Mouse (Mus musculus) lung, embryonic 16.5 days (tissue): ENCODE measurements around the gene Myoz2. TPM values are rescaled to one million over a fixed set of nuclear protein-coding genes. Genes with fewer than 3 reads are reported as not detected.

Source experiments
- ATAC-seq: fragments of 200-750 bp; cut with Nextera tagmentation; 2 replicates; pipeline ENCODE4 v1.8.0; 2017; ENCODE audit warnings: low read depth, mild to moderate bottlenecking, moderate library complexity
- H3K27ac ChIP-seq: fragments of 300-500 bp; sonication (generic); 2 replicates; pipeline ENCODE4 v1.5.1; 2014; ENCODE audit warnings: mild to moderate bottlenecking, control low read depth, low read length
- H3K27me3 ChIP-seq: fragments of 300-500 bp; sonication (generic); 2 replicates; pipeline ENCODE4 v1.6.1; 2014; ENCODE audit warnings: low read depth, low read length, mixed read lengths; ENCODE audit not compliant: control insufficient read depth, insufficient read depth
- H3K36me3 ChIP-seq: fragments of 300-500 bp; sonication (generic); 2 replicates; pipeline ENCODE4 v1.6.1; 2014; ENCODE audit warnings: low read length; ENCODE audit not compliant: control insufficient read depth, insufficient read depth
- H3K4me1 ChIP-seq: fragments of 300-500 bp; sonication (generic); replicated peaks from 2 replicates; pipeline ENCODE4 v1.6.1; 2014; ENCODE audit warnings: low read length, mixed read lengths; ENCODE audit not compliant: control insufficient read depth, insufficient read depth
- H3K4me2 ChIP-seq: fragments of 300-500 bp; sonication (generic); 2 replicates; pipeline ENCODE4 v1.6.1; 2014; ENCODE audit warnings: low read depth, low read length, control low read depth
- H3K4me3 ChIP-seq: fragments of 300-500 bp; sonication (generic); 2 replicates; pipeline ENCODE4 v1.5.1; 2014; ENCODE audit warnings: mild to moderate bottlenecking, low read length, control low read depth
- H3K9ac ChIP-seq: fragments of 300-500 bp; sonication (generic); 2 replicates; pipeline ENCODE4 v1.6.1; 2014; ENCODE audit warnings: low read length, control low read depth
- H3K9me3 ChIP-seq: fragments of 300-500 bp; sonication (generic); 2 replicates; pipeline ENCODE4 v1.6.1; 2016; ENCODE audit warnings: low read length; ENCODE audit not compliant: control insufficient read depth
- WGBS: fragments of 180-500 bp; shearing (Covaris S2); extraction: QIAGEN DNeasy Blood & Tissue Kit; methylation state at CpG from one replicate; pipeline ENCODE4 v1.1.7; 2014; 5-methylcytosine and 5-hydroxymethylcytosine counted together
- polyA plus RNA-seq: library from polyadenylated mRNA; unstranded; fragments of >200 nt; fragmentation: Nextera tagmentation; extraction: Ambion mirVana; gene quantifications from 2 replicates; pipeline ENCODE4 v1.2.1, GENCODE M21; 2015

The Myoz2 gene
- polyA plus RNA-seq, 1 experiment from 2014 or later, result 6.6 TPM

- WGBS, result 67% methylated on average over 11 of the region's 11 CpGs
Measured at GRCm38 (mm10) chr3:122986906-122987305, 47.9 kb downstream of the Myoz2 start.

GRCm38 (mm10) chr3:122986386-122986785 lies 48.4 kb downstream of the Myoz2 start:
- Histone ChIP-seq H3K4me1 (peaks cover 14% of the 10 kb centered on the region), H3K9me3 (no peaks in the 10 kb centered on the region), H3K27ac (peak overlapping the region; percentile 43), H3K9ac (no peak overlapping the region), H3K36me3 (no peaks in the 10 kb centered on the region), H3K4me3 (no peak overlapping the region), H3K4me2 (no peak overlapping the region), H3K27me3 (no peaks in the 10 kb centered on the region)
- WGBS, result 12% methylated on average over 1 of the region's 1 CpGs
- no peak for ATAC-seq

More at GRCm38 (mm10) chr3:122986906-122987305, 47.9 kb downstream of the Myoz2 start:
- Histone ChIP-seq H3K4me3 (no peak overlapping the region), H3K27ac (no peak overlapping the region), H3K27me3 (no peaks in the 10 kb centered on the region), H3K9ac (no peak overlapping the region), H3K9me3 (no peaks in the 10 kb centered on the region), H3K4me2 (no peak overlapping the region), H3K4me1 (peaks cover 14% of the 10 kb centered on the region), H3K36me3 (no peaks in the 10 kb centered on the region)
- ATAC-seq, result no peak

- WGBS, result 11% methylated on average over 13 of the region's 13 CpGs
- peak overlapping the region; percentile 88 for H3K27ac ChIP-seq
- H3K4me1 ChIP-seq, result peaks cover 14% of the 10 kb centered on the region
- peak overlapping the region; percentile 94 for H3K9ac ChIP-seq
- peak overlapping the region; percentile 72 for H3K4me2 ChIP-seq
- no peaks in the 10 kb centered on the region for H3K36me3 ChIP-seq
- H3K4me3 ChIP-seq, result peak overlapping the region; percentile 94
- no peaks in the 10 kb centered on the region for H3K27me3 ChIP-seq
- H3K9me3 ChIP-seq, result no peaks in the 10 kb centered on the region
- ATAC-seq, result no peak
Measured at GRCm38 (mm10) chr3:122985183-122985944, 49.5 kb downstream of the Myoz2 start.

GRCm38 (mm10) chr3:122984249-122985182 lies 50.3 kb downstream of the Myoz2 start, which contains the start of gene Usp53:
Gene Usp53, minus strand, starts transcription at chr3:122984510.
- 0% methylated on average over 63 of the region's 94 CpGs for WGBS
- Histone ChIP-seq H3K4me2 (peak within 1 kb of the TSS; percentile 72), H3K27me3 (no peaks in the 10 kb centered on the region), H3K4me1 (peaks cover 14% of the 10 kb centered on the region), H3K4me3 (peak within 1 kb of the TSS; percentile 94), H3K27ac (peak within 1 kb of the TSS; percentile 96), H3K9ac (peak within 1 kb of the TSS; percentile 94), H3K9me3 (no peaks in the 10 kb centered on the region), H3K36me3 (no peaks in the 10 kb centered on the region)
- peak; percentile 96 for ATAC-seq

- H3K27ac ChIP-seq, result peak overlapping the region; percentile 96
- H3K4me2 ChIP-seq, result peak overlapping the region; percentile 63
- H3K27me3 ChIP-seq, result no peaks in the 10 kb centered on the region
- no peaks in the 10 kb centered on the region for H3K36me3 ChIP-seq
- peak overlapping the region; percentile 83 for H3K9ac ChIP-seq
- H3K9me3 ChIP-seq, result no peaks in the 10 kb centered on the region
- ATAC-seq, result peak; percentile 84; the same call in 1 of the 2 replicates
- peaks cover 14% of the 10 kb centered on the region for H3K4me1 ChIP-seq
- WGBS, result under 1% methylated on average over 30 of the region's 30 CpGs
- peak overlapping the region; percentile 94 for H3K4me3 ChIP-seq
Measured at GRCm38 (mm10) chr3:122983849-122984248, 51.0 kb downstream of the Myoz2 start.

GRCm38 (mm10) chr3:122975964-122976363 lies 58.9 kb downstream of the Myoz2 start:
- Histone ChIP-seq H3K27ac (no peak overlapping the region), H3K36me3 (no peaks in the 10 kb centered on the region), H3K4me3 (no peak overlapping the region), H3K4me1 (no peaks in the 10 kb centered on the region), H3K9me3 (no peaks in the 10 kb centered on the region), H3K27me3 (no peaks in the 10 kb centered on the region), H3K4me2 (no peak overlapping the region), H3K9ac (no peak overlapping the region)
- WGBS, result 91% methylated on average over 1 of the region's 1 CpGs
- no peak for ATAC-seq

GRCm38 (mm10) chr3:122975363-122975762 lies 59.5 kb downstream of the Myoz2 start:
- Histone ChIP-seq H3K4me1 (no peaks in the 10 kb centered on the region), H3K4me2 (no peak overlapping the region), H3K36me3 (no peaks in the 10 kb centered on the region), H3K4me3 (no peak overlapping the region), H3K9me3 (no peaks in the 10 kb centered on the region), H3K27ac (no peak overlapping the region), H3K9ac (no peak overlapping the region; the same call in 1 of the 2 replicates), H3K27me3 (no peaks in the 10 kb centered on the region)
- WGBS, result 68% methylated on average over 4 of the region's 4 CpGs
- no peak for ATAC-seq

- no peaks in the 10 kb centered on the region for H3K27me3 ChIP-seq
- H3K4me3 ChIP-seq, result no peak overlapping the region
- no peaks in the 10 kb centered on the region for H3K4me1 ChIP-seq
- H3K27ac ChIP-seq, result no peak overlapping the region
- no peak overlapping the region for H3K9ac ChIP-seq
- WGBS, result 62% methylated on average over 3 of the region's 3 CpGs
- no peak for ATAC-seq
- no peaks in the 10 kb centered on the region for H3K9me3 ChIP-seq
- no peaks in the 10 kb centered on the region for H3K36me3 ChIP-seq
- no peak overlapping the region for H3K4me2 ChIP-seq
Measured at GRCm38 (mm10) chr3:122974833-122975232, 60.0 kb downstream of the Myoz2 start.
